Mouse (Mus musculus): Measurements from ENCODE around the gene A930018P22Rik.

DNA sequence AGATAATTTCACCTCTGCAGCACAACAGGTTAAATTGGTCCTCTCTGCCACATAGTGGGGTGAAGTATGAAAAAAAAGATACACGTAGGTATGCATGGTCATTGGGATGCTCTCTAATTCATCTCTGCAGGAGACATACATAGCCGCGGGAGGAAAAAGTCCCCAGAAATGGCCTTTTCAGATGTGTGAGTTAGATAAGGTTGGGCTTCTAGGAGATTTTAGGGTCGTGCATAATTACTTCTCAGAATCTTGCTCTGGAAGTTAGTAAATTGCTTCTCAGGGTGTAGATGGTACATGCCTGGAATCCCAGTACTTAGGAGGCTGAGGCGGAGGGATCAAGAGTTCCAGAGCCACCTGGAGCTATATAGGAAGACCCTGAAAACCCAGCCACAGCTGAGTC lies 1.5 kb downstream of the A930018P22Rik start:
- TF ChIP-seq CTCF (IDR thresholded peaks at IDR 0.05; ENCODE audit: control insufficient read depth, insufficient read depth, insufficient replicate concordance, low read depth, low read length) (no peak), POLR2A (IDR thresholded peaks at IDR 0.05; ENCODE audit: control insufficient read depth, low read depth, low read length) (no peak)
